Mouse (Mus musculus) limb, embryonic 10.5 days (tissue): ENCODE results near the gene Ren1. TPM values are rescaled to one million over a fixed set of nuclear protein-coding genes. Genes with fewer than 3 reads are reported as not detected.
A peak's percentile ranks its signal among the peaks of the same experiment; 100 is the strongest.

Experiments
- DNase-seq: peaks from one replicate; pipeline ENCODE4 v3.0.0-alpha.2; 2017; ENCODE audit warnings: low spot score
- H3K27ac ChIP-seq: fragments of 300-500 bp; sonication (generic); 2 replicates; pipeline ENCODE4 v1.5.1; 2016; ENCODE audit warnings: mild to moderate bottlenecking
- H3K27me3 ChIP-seq: fragments of 300-500 bp; sonication (generic); 2 replicates; pipeline ENCODE4 v1.6.1; 2016; ENCODE audit warnings: low read depth, mild to moderate bottlenecking; ENCODE audit not compliant: poor library complexity, severe bottlenecking
- H3K36me3 ChIP-seq: fragments of 300-500 bp; sonication (generic); 2 replicates; pipeline ENCODE4 v1.6.1; 2016; ENCODE audit warnings: mild to moderate bottlenecking, moderate library complexity
- H3K4me1 ChIP-seq: fragments of 300-500 bp; sonication (generic); 2 replicates; pipeline ENCODE4 v1.6.1; 2016
- H3K4me3 ChIP-seq: fragments of 300-500 bp; sonication (generic); 2 replicates; pipeline ENCODE4 v1.5.1; 2016; ENCODE audit warnings: mild to moderate bottlenecking, moderate library complexity
- H3K9me3 ChIP-seq: fragments of 300-500 bp; sonication (generic); replicated peaks from 2 replicates; pipeline ENCODE4 v1.6.1; 2016; ENCODE audit warnings: mild to moderate bottlenecking
- WGBS: fragments of 180-500 bp; shearing (Covaris S2); methylation state at CpG from one replicate; pipeline ENCODE4 v1.1.7; 2016; 5-methylcytosine and 5-hydroxymethylcytosine counted together
- polyA plus RNA-seq: library from polyadenylated mRNA; unstranded; fragments of >200 nt; fragmentation: Nextera tagmentation; extraction: Ambion mirVana; gene quantifications from 2 replicates; pipeline ENCODE4 v1.2.1, GENCODE M21; 2016

The Ren1 gene
- polyA plus RNA-seq, 1 experiment from 2014 or later = not detected

DNA sequence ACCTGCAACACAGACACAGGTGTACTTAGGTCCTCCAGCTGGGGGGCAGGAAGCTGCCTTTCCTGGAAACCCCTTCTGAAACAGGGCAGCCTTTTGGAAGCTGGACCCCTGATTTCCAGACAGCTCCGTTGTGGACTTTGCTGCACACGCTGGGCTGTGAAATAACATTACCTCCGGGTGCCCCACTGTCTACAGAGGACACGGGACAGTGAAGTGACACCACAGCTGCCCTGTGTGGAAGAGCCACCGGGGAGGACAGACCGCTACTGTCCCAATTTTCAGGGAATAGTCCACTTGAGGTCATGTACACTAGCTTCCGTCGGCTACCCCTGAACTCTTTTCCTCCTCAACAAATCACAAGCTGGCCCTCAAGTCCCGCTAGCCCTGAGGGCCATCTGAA, 58.0 kb downstream of the Ren1 start:
- 21% methylated on average over 9 of the region's 9 CpGs for WGBS
- H3K9me3 ChIP-seq = no peaks in the 10 kb centered on the region
- H3K4me3 ChIP-seq = peak overlapping the region; percentile 33; the same call in 1 of the 2 replicates
- H3K27me3 ChIP-seq = no peaks in the 10 kb centered on the region
- DNase-seq = no peak
- H3K36me3 ChIP-seq = peaks cover 4% of the 10 kb centered on the region; the same call in 1 of the 2 replicates
- peak overlapping the region; percentile 83 for H3K27ac ChIP-seq
- H3K4me1 ChIP-seq = peaks cover 67% of the 10 kb centered on the region

DNA sequence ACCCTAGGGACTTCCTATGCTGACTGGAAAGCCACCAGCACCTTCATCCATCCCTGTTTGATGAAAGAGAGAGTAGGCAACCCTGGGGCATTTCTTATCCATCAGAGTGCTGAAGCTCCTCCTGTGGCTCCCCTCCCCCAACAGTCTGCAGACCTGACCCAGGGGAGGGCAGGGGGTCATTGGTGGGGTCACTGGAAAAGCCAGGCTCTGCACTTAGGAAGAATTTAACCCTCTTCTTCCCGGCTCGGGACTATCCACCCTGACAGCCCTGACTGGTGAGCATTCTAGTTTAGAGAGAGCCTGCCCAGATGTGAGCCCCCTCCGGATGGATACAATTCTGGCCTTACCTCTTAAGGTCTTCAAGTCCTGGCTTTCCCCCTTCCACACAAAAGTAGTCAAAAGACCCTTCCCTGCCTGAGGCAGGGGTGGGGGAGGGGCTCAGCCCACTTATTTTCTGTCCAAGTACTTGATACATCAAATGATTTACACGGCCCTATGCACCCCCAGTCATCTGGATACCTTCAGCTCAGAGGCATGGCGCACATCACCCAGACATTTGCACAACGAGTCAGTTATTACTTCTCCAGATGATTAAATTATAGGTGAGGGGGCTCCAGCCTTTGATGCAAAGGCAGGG, 58.7 kb downstream of the Ren1 start:
- H3K27ac ChIP-seq = peak overlapping the region; percentile 83
- WGBS = 3% methylated on average over 6 of the region's 6 CpGs
- no peaks in the 10 kb centered on the region for H3K9me3 ChIP-seq
- no peaks in the 10 kb centered on the region for H3K27me3 ChIP-seq
- peak; percentile 68 for DNase-seq
- H3K36me3 ChIP-seq = peaks cover 4% of the 10 kb centered on the region; the same call in 1 of the 2 replicates
- H3K4me3 ChIP-seq = peak overlapping the region; percentile 33
- H3K4me1 ChIP-seq = peaks cover 74% of the 10 kb centered on the region

DNA sequence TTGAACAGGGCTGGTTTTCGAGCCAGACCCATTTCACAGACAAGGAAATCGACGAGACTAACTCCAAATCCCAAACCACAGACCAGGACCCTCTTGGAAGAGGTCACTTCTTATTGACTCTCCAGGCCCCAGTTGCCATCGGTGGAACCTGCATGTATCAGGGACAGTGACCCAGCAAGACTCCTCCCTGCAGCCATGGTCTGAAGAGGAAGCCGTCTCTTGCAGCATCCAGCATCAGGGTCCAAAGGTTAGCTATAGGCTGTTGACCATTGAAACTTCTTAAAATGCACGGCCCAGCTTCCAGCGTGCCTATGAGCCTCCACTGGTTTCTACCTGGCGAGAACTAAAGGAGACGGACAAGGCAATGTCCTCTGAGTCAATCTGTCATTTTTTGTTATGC, 59.5 kb downstream of the Ren1 start:
- peaks cover 4% of the 10 kb centered on the region; the same call in 1 of the 2 replicates for H3K36me3 ChIP-seq
- H3K27me3 ChIP-seq = no peaks in the 10 kb centered on the region
- 54% methylated on average over 9 of the region's 9 CpGs for whole genome bisulfite sequencing
- DNase-seq = no peak
- H3K9me3 ChIP-seq = no peaks in the 10 kb centered on the region
- H3K4me3 ChIP-seq = peak overlapping the region; percentile 33; the same call in 1 of the 2 replicates
- peaks cover 82% of the 10 kb centered on the region for H3K4me1 ChIP-seq
- H3K27ac ChIP-seq = peak overlapping the region; percentile 83

Other genes starting within 250 kb of the Ren1 start
- 52.3 and 52.7 TPM in 2 replicates for gene Ppp1r15b, start 219.4 kb upstream of the Ren1 start, polyA plus RNA-seq
- 1.4 and 2.3 TPM in 2 replicates for gene Plekha6, start 186.3 kb upstream of the Ren1 start, polyA plus RNA-seq
- not detected in 2 replicates for gene Golt1a, start 40.7 kb upstream of the Ren1 start, polyA plus RNA-seq
- gene Kiss1, start 28.6 kb upstream of the Ren1 start, polyA plus RNA-seq = not detected in 2 replicates
- gene Etnk2, start 13.1 kb downstream of the Ren1 start, polyA plus RNA-seq = 1.7 and 2.0 TPM in 2 replicates
- 10.3 and 12.9 TPM in 2 replicates for gene Sox13, start 73.9 kb downstream of the Ren1 start, polyA plus RNA-seq